Mouse (Mus musculus): Measurements from ENCODE around the gene Cntn2. TPM values are rescaled to one million over a fixed set of nuclear protein-coding genes. Genes with fewer than 3 reads are reported as not detected.

Cntn2 gene
- total RNA-seq, 2 experiments from 2014 or later, result 0.04 to 0.18 TPM

GRCm38 (mm10) chr1:132519734-132520133, 23.3 kb downstream of the Cntn2 start:
- intact Hi-C loops (cut with DNase I; ENCODE audit: low total_unique reads), result loop anchor here (10.0 kb wide), 2 partner anchors 185 to 455 kb away; no protein-coding TSS in a partner anchor
- no peak for DNase-seq

- no peak for DNase-seq
- intact Hi-C loops (cut with DNase I; ENCODE audit: low total_unique reads), result loop anchor here (10.0 kb wide), 1 partner anchor 456 kb away; no protein-coding TSS in a partner anchor
Observed at GRCm38 (mm10) chr1:132518621-132519020, 24.4 kb downstream of the Cntn2 start.

DNA sequence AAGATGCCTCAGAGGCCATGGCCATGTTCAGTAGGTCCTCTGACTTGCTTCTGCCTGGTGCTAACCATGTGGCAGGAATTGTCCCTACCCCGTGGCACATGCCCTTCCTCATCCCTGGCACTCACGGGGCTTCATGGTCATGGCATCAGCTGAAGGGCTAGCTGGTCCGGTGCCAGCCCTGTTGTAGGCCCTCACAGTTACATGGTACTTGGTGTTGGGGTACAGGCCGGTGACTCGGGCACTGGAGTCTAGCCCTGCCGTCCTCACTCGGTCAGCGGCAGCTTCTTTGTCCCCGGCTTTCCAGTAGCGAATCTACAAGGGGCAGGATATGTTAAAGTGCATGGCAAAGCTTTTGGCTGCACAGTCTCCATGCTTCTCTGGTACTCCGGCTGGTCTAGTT, 26.3 kb downstream of the Cntn2 start:
- intact Hi-C loops (cut with DNase I; ENCODE audit: low total_unique reads), result loop anchor here (10.0 kb wide), 1 partner anchor 458 kb away; no protein-coding TSS in a partner anchor
- DNase-seq, result no peak

DNA sequence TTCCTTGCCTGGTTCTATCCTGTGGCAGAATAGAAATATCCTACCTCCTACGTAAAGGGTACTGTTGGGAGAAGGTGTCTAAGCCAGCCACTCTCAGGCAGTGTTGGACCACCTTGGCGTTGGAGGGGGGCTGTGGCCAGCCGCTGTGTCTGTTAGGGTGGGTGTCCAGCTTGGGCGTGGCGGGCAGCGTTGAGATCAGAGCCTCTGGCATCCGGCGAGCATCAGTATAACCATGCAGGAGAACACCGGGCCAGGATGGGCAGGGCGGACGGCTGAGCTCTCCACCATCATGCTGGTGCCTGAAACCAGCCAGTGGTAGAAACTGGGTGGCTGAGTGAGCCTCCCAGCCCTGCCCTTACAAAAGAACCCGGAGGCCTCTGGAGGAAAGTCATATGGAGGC, 27.7 kb downstream of the Cntn2 start:
- intact Hi-C loops (cut with DNase I; ENCODE audit: low total_unique reads), result loop anchor here (10.0 kb wide), 1 partner anchor 459 kb away; no protein-coding TSS in a partner anchor

GRCm38 (mm10) chr1:132512106-132512505, 30.9 kb downstream of the Cntn2 start:
- no peak for DNase-seq
- intact Hi-C loops (cut with DNase I; ENCODE audit: low total_unique reads), result loop anchor here (10.0 kb wide), 1 partner anchor 463 kb away; no protein-coding TSS in a partner anchor

More for the DNA sequence above, 27.7 kb downstream of the Cntn2 start:
- no peak for DNase-seq

DNA sequence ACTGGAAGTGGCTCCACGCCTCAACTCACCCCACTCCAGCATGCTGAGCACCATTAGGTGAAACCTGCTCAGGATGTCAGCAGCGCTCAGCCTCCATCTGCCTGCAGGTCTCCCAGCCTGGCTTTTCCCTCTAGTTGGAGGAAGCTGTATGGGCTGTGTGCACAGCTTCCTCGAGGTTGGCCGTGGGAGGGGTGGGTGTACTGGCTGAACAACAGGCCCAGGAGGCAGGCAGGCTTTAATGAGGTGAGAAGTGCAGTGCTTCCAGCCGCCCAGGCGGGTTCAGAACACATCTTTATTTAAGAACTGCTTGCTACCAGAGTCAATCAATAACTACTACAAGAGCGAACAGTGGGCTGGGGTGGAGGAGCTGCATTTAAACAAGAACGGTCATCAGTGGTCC, 31.5 kb downstream of the Cntn2 start:
- no peak for DNase-seq
- intact Hi-C loops (cut with DNase I; ENCODE audit: low total_unique reads), result loop anchor here (10.0 kb wide), 1 partner anchor 463 kb away; no protein-coding TSS in a partner anchor

- intact Hi-C loops (cut with DNase I; ENCODE audit: low total_unique reads), result loop anchor here (10.0 kb wide), 1 partner anchor 465 kb away; no protein-coding TSS in a partner anchor
- no peak for DNase-seq
Observed at GRCm38 (mm10) chr1:132509771-132510170, 33.3 kb downstream of the Cntn2 start.

DNA sequence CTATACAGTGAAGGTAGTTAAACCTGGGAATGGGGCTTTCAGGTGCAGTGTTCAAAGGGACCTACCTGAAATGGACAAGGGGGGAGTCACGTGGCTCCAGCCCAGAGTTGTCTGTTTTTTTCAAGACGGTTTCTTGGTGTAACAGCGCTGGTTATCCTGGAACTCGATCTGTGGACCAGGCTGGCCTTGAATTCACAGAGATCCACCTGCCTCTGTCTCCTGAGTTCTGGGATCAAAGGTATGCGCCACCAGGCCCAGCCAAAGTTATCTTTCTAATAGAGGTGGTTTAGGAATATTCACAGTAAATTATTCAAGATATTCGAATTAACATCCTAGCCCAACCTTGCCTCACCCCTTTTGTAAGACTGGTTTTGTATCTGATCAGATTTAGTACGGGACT, 36.4 kb downstream of the Cntn2 start:
- DNase-seq, result no peak
- intact Hi-C loops (cut with DNase I; ENCODE audit: low total_unique reads), result no loop called here

DNA sequence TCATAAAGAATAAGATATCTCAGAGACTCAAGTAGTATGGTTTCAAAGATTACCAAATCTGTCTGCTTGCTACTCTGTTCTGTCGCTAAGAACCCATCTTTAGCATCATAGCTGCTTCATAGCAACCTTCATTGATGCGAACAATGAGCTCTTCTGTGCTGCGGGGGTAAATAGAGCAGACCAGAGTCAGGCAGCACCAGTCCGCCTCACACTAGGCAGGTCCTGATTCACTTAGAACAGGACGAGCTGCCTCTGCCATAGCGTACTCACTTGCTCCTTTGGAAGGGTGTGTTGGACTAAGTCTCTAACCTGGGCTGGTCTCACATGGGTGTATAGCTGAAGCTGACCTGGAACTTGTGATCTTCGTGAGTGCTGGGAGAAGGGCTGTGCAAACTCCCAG, 37.0 kb downstream of the Cntn2 start, which contains the start of gene Tmem81:
Tmem81 (plus strand) TSS at position 173 of the 400 bp plus-strand sequence.
- DNase-seq, result no peak
- intact Hi-C loops (cut with DNase I; ENCODE audit: low total_unique reads), result no loop called here

DNA sequence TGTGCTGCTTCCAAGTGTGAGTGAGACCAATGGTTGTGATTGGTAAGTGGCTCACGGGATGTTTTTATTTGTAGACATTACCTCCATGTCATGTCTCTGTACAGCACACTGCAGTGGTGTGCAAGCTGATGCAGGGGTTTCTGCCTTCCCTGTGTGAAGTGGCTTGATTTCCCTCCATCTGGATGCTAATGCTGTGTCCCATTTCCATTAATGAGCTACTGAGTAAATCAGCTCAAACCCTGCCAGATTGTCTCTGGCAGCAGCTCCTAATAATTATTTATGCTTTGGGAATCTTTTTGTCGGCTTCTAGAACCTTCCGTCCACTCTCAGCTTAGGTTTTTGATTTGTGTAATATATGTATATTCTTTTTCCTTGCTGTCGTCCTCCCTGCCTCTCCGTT, 37.9 kb downstream of the Cntn2 start:
- DNase-seq, result no peak
- intact Hi-C loops (cut with DNase I; ENCODE audit: low total_unique reads), result no loop called here

GRCm38 (mm10) chr1:132500535-132500934, 42.5 kb downstream of the Cntn2 start:
- DNase-seq, result no peak
- intact Hi-C loops (cut with DNase I; ENCODE audit: low total_unique reads), result no loop called here

DNA sequence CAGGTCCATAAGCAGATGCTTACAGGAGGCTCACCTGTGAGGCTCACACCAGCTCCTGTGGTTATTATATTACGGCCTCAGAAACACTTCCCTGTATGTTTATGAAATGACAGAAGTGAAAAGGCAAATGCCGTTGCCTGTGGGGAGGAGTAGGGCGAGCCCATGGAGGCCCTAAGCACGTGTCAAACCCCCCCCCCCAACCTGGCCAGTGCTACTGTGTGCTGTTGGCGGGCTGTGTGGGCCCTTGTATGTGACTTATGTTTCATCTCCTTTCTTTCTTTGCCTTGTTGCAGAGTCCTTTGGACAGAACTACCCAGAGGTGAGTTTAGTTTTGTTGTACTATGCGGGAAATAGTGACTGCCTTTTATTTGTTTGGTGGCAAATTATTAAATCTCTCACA, 59.3 kb downstream of the Cntn2 start:
- intact Hi-C loops (cut with DNase I; ENCODE audit: low total_unique reads), result no loop called here

GRCm38 (mm10) chr1:132483234-132483633, 59.8 kb downstream of the Cntn2 start:
- DNase-seq, result no peak
- intact Hi-C loops (cut with DNase I; ENCODE audit: low total_unique reads), result no loop called here

More for the DNA sequence above, 59.3 kb downstream of the Cntn2 start:
- DNase-seq, result no peak

- intact Hi-C loops (cut with DNase I; ENCODE audit: low total_unique reads), result no loop called here
- no peak for DNase-seq
Observed at GRCm38 (mm10) chr1:132481619-132482018, 61.4 kb downstream of the Cntn2 start.

DNA sequence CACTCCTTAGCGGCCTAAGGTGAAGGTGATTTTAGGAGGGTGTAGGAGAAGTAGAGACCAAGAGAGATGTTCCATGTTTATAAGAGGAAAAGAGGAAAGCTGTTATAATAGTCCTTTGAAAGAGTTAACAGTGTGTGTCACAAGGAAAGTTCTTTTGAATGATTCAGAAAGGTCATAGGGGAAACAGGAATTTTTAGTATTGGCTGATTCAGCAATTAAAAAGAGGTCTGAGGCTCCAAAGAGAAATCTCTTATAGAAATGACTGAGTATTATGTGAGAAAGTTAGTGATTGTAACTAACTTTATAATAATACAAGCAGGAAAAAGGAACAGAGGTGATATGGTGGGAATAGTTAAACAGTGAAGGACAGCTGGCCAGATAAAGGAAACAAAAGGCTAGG, 63.6 kb downstream of the Cntn2 start:
- intact Hi-C loops (cut with DNase I; ENCODE audit: low total_unique reads), result no loop called here
- DNase-seq, result no peak

DNA sequence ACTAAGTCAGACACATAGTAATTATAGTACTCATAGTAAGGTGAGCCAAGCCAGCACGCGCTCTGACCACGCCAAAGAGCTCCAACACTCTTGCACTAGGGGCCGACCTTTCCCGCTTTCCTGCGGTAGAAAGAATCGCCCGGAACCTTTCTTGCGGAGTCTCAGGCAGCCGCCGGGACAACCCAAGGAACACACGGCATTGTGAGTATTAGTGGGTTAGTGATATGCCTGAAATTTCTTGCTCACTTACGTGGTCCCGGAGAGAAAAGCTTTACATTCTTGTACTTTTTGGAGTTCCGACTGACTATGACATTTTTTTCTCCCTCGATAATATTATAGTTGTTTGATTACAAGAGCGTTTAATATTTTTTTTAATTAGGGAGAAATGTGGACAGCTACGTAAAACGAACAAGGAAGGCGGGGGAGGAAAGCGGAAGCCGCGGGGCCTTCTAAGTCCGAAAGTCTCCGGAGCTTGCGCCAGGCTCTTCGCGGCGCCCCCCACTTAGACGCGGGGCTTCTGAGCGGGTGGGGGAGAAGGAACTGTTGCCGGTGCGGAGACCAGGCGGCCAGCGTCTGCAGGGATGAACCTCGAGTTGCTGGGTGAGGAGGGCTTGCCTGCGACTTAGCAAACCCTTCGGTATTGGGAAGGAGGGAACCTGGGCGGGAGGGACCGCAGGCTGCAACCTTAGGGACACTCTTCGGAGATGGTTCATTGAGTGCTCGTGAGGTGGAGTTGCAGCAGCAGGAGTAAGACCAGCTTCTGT, 65.9 kb downstream of the Cntn2 start, which contains the start of gene Rbbp5:
Rbbp5 (plus strand) TSS at position 438 of the 764 bp plus-strand sequence.
- DNase-seq, result peak; percentile 85
- intact Hi-C loops (cut with DNase I; ENCODE audit: low total_unique reads), result no loop called here

GRCm38 (mm10) chr1:132476575-132476927, 66.5 kb downstream of the Cntn2 start:
- no peak for DNase-seq
- intact Hi-C loops (cut with DNase I; ENCODE audit: low total_unique reads), result no loop called here

GRCm38 (mm10) chr1:132474496-132474895, 68.6 kb downstream of the Cntn2 start:
- DNase-seq, result no peak
- intact Hi-C loops (cut with DNase I; ENCODE audit: low total_unique reads), result loop anchor here (5.0 kb wide), 1 partner anchor 52 kb away; no protein-coding TSS in a partner anchor

- intact Hi-C loops (cut with DNase I; ENCODE audit: low total_unique reads), result loop anchor here (5.0 kb wide), 1 partner anchor 50 kb away; no protein-coding TSS in a partner anchor
- DNase-seq, result no peak
Observed at GRCm38 (mm10) chr1:132472537-132472936, 70.5 kb downstream of the Cntn2 start.

DNA sequence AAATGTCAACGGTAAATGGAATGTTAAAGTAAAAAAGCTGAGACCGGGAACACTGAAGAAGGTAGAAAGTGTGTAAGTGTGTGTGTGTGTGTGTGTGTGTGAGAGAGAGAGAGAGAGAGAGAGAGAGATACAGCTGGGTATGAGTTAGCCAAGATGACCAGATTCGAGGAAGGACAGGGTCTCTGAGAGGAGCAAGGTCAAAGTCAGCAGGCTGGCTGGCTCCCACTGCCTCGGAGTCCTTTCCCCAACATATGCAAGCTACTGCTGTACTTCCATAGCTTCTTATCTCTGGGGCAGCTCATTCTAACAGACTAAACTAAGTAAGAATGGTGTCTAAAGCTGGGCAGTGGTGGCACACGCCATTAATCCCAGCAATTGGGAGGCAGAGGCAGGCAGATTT, 71.6 kb downstream of the Cntn2 start:
- no peak for DNase-seq
- intact Hi-C loops (cut with DNase I; ENCODE audit: low total_unique reads), result loop anchor here (5.0 kb wide), 1 partner anchor 49 kb away; no protein-coding TSS in a partner anchor

- intact Hi-C loops (cut with DNase I; ENCODE audit: low total_unique reads), result loop anchor here (5.0 kb wide), 1 partner anchor 49 kb away; no protein-coding TSS in a partner anchor
- DNase-seq, result no peak
Observed at GRCm38 (mm10) chr1:132471032-132471431, 72.0 kb downstream of the Cntn2 start.
